Mouse (Mus musculus) brain, embryonic 14.5 days (tissue): Measurements from ENCODE around the gene Cxcl17.

ENCODE experiments used
- CTCF ChIP-seq: fragments of 200-500 bp; IDR thresholded peaks from 2 replicates; pipeline ENCODE4 v1.5.1; 2012; ENCODE audit warnings: inconsistent platforms, mild to moderate bottlenecking, moderate library complexity, borderline replicate concordance; ENCODE audit not compliant: insufficient read depth, insufficient read length; ENCODE audit errors: extremely low read depth
- POLR2A ChIP-seq: fragments of 200-500 bp; IDR thresholded peaks from 2 replicates; pipeline ENCODE4 v1.6.1; 2012; ENCODE audit warnings: mild to moderate bottlenecking, inconsistent platforms, borderline replicate concordance; ENCODE audit not compliant: poor library complexity, insufficient read depth, insufficient read length, severe bottlenecking; ENCODE audit errors: extremely low read depth

GRCm38 (mm10) chr7:25428321-25428720 lies 15.6 kb upstream of the Cxcl17 start:
- TF ChIP-seq POLR2A (no peak), CTCF (no peak)
